Mouse (Mus musculus): ENCODE results near the gene Cep112.

DNA sequence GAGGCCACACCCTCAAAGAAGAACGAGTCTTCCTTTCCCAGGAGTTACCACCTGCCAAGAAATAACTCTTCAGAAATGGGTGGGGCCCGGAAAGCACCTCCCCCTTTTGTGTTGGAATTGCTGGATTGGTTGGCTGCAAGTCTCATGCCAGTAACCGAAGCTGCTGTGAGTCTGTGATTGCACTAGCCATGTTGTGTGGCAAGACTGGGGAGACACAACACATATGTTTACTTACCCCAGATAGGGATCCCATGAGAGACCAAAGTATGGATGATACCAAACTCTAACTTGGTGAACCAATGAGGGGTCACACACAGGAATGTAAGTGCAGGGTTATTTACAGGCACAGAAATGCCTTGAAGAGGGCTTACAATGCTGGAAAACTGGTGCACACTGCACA is 42.3 kb upstream of the Cep112 start:
- TF ChIP-seq CTCF (conservative IDR thresholded peaks at IDR 0.05; ENCODE audit: insufficient read depth, insufficient read length, low read depth, low read length) (no peak), POLR2A (IDR thresholded peaks at IDR 0.05; ENCODE audit: low read depth, low read length) (no peak)

Data from kidney, adult 2 months (tissue).